Mouse (Mus musculus) lung, postnatal 0 days (tissue): ENCODE measurements around the gene Reep3.

Experiments
- CTCF ChIP-seq: IDR thresholded peaks from 2 replicates; pipeline ENCODE4 v1.5.1; 2016; ENCODE audit warnings: antibody characterized with exemption, mild to moderate bottlenecking
- EP300 ChIP-seq: IDR thresholded peaks from 2 replicates; pipeline ENCODE4 v1.6.1; 2016; ENCODE audit warnings: antibody characterized with exemption, mild to moderate bottlenecking, control low read depth

GRCm38 (mm10) chr10:67002207-67003008 is 94.3 kb downstream of the Reep3 start:
- TF ChIP-seq CTCF (no peak), EP300 (peak; percentile 14; the same call in 1 of the 2 replicates)
